Mouse (Mus musculus) C2C12 (cell line): ENCODE measurements at regions not wholly inside any gene's neighbourhood (a gene's known extent, or its start where the extent isn't known, plus 50 kb on each side); places are given as distances from the start of the nearest gene placed in this dataset.

Experiments used
- CTCF ChIP-seq: IDR thresholded peaks from one replicate; pipeline ENCODE4 v1.5.1; 2011; ENCODE audit not compliant: control insufficient read depth, insufficient read depth, insufficient read length
- USF1 ChIP-seq: IDR thresholded peaks from one replicate; pipeline ENCODE4 v1.6.1; 2011; ENCODE audit warnings: low read depth, mild to moderate bottlenecking, control low read depth, moderate library complexity

DNA sequence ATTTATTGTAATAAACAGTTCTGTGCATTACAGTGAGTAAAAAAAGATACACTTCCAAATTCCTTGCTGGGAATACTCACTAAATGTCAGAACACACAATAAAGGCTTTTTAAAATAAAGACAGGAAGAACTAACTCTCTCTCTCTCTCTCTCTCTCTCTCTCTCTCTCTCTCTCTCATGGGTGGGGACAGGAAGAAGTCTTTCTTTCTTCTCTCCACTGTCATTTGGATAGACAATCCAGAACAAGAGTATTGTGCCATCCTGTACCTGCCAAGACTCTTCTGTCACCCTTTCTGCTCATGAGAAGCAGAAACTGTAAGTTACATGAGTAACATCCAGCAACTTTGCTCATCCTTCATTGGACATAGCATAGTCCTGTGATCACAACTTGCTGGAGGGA, 154.4 kb downstream of the Nrip1 start:
- TF ChIP-seq CTCF (no peak), USF1 (no peak)
